Mouse (Mus musculus): Measurements from ENCODE around the gene Ptprr.

DNA sequence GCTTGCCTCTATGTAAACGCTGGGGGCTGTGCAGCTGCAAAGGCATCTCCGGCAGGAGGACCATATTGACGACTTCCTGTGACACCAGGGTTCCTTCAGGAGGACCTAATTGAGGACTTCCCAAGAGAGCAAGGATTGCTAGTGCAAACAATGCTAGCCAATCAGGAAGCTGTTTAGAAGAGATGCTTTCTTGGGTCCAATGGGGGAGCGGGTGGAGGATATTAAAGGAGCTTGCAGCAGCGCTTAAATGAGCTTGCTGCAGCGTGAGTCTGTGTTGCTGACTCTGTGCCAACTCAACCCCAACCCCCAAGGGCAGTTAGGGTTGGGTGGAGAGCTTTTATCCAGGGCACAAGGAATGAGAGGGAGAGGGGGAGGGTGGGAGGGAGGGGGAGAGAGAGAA lies 11.3 kb upstream of the Ptprr start:
- TF ChIP-seq CTCF (IDR thresholded peaks at IDR 0.05; ENCODE audit: insufficient read depth, low read depth, low read length) = no peak
- no peak for TF ChIP-seq POLR2A (IDR thresholded peaks at IDR 0.05; ENCODE audit: insufficient read depth, low read depth, low read length)
